Mouse (Mus musculus): Measurements from ENCODE around the gene Acp6.

The Acp6 gene

GRCm38 (mm10) chr3:97196571-97196970 lies 38.0 kb downstream of the Acp6 start:
- no peak for DNase-seq (ENCODE audit: low spot score in 2 of 2)

- DNase-seq (ENCODE audit: low spot score in 2 of 2), result no peak
Observed at GRCm38 (mm10) chr3:97199261-97199660, 40.7 kb downstream of the Acp6 start.

- DNase-seq (ENCODE audit: low spot score in 2 of 2), result peak in 1 of 2 experiments; percentile 77
Observed at GRCm38 (mm10) chr3:97201943-97202342, 43.4 kb downstream of the Acp6 start.

- no peak for DNase-seq (ENCODE audit: low spot score in 2 of 2)
Observed at GRCm38 (mm10) chr3:97203880-97204279, 45.3 kb downstream of the Acp6 start.

- DNase-seq (ENCODE audit: low spot score in 2 of 2), result no peak
Observed at GRCm38 (mm10) chr3:97206521-97206920, 47.9 kb downstream of the Acp6 start.

GRCm38 (mm10) chr3:97209351-97209750 lies 50.8 kb downstream of the Acp6 start:
- DNase-seq (ENCODE audit: low spot score in 2 of 2), result no peak

- DNase-seq (ENCODE audit: low spot score in 2 of 2), result no peak
Observed at GRCm38 (mm10) chr3:97211177-97211576, 52.6 kb downstream of the Acp6 start.

GRCm38 (mm10) chr3:97213871-97214270 lies 55.3 kb downstream of the Acp6 start:
- DNase-seq (ENCODE audit: low spot score in 2 of 2), result no peak

- no peak for DNase-seq (ENCODE audit: low spot score in 2 of 2)
Observed at GRCm38 (mm10) chr3:97214439-97214838, 55.9 kb downstream of the Acp6 start.

GRCm38 (mm10) chr3:97215526-97215925 lies 56.9 kb downstream of the Acp6 start:
- no peak for DNase-seq (ENCODE audit: low spot score in 2 of 2)

GRCm38 (mm10) chr3:97223261-97223660 lies 64.7 kb downstream of the Acp6 start:
- no peak for DNase-seq (ENCODE audit: low spot score in 2 of 2)

GRCm38 (mm10) chr3:97225231-97225630 lies 66.7 kb downstream of the Acp6 start:
- DNase-seq (ENCODE audit: low spot score in 2 of 2), result no peak

- DNase-seq (ENCODE audit: low spot score in 2 of 2), result no peak
Observed at GRCm38 (mm10) chr3:97226719-97227118, 68.1 kb downstream of the Acp6 start.

All from spleen, postnatal 4 days (tissue).